Mouse (Mus musculus) CH12F3 (cell line): ENCODE results near the gene Gm3415.
"Not testable (repeated sequence)": the region's sequence is repeated elsewhere in the genome, so short reads cannot be mapped to it uniquely, and the experiment has no call there.

Experiments used
- in situ Hi-C: fragments of 300-500 bp; cut with MboI; formaldehyde crosslinking; loops from 2 replicates; pipeline ENCODE4 v1.14.3; 2020; ENCODE audit warnings: low sequenced_read_pairs

Gm3415 gene

DNA sequence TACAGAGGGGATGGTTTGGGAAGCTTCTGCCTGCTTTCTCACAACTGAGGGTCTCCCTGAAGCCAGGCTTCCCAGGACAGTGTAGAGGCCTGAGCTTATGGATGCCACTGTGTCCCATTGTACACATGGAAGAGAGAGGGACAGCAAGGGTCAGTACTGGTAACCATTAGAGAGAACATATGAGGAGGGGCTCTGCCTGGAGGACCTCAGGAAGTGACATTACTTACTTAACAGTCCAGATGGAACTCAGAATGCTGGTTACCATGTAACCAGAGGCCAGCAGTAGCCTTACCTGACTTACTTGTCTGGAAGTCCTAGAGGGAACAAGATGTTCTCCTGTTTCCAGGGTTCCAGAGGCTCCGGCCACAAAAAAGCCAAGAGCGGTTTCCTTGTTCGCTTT is at the start of gene Gm3415:
TSS of gene Gm3415 (plus strand) at position 301 of the 400 bp plus-strand sequence.
- in situ Hi-C loops, result not testable (repeated sequence)

DNA sequence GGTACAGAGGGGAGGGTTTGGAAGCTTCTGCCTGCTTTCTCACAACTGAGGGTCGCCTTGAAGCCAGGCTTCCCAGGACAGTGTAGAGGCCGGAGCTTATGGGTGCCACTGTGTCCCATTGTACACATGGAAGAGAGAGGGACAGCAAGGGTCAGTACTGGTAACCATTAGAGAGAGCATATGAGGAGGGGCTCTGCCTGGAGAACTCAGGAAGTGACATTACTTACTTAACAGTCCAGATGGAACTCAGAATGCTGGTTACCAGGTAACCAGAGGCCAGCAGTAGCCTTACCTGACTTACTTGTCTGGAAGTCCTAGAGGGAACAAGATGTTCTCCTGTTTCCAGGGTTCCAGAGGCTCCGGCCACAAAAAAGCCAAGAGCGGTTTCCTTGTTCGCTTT is 42.1 kb upstream of the Gm3415 start, which contains the start of gene Gm3402:
TSS of gene Gm3402 (plus strand) at position 301 of the 400 bp plus-strand sequence.
- in situ Hi-C loops, result not testable (repeated sequence)

DNA sequence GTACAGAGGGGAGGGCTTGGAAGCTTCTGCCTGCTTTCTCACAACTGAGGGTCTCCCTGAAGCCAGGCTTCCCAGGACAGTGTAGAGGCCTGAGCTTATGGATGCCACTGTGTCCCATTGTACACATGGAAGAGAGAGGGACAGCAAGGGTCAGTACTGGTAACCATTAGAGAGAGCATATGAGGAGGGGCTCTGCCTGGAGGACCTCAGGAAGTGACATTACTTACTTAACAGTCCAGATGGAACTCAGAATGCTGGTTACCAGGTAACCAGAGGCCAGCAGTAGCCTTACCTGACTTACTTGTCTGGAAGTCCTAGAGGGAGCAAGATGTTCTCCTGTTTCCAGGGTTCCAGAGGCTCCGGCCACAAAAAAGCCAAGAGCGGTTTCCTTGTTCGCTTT is 30.4 kb upstream of the Gm3415 start, which contains the start of gene Gm3404:
TSS of gene Gm3404 (plus strand) at position 301 of the 400 bp plus-strand sequence.
- in situ Hi-C loops, result not testable (repeated sequence)

DNA sequence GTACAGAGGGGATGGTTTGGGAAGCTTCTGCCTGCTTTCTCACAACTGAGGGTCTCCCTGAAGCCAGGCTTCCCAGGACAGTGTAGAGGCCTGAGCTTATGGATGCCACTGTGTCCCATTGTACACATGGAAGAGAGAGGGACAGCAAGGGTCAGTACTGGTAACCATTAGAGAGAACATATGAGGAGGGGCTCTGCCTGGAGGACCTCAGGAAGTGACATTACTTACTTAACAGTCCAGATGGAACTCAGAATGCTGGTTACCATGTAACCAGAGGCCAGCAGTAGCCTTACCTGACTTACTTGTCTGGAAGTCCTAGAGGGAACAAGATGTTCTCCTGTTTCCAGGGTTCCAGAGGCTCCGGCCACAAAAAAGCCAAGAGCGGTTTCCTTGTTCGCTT is 18.6 kb upstream of the Gm3415 start, which contains the start of gene Gm3409:
TSS of gene Gm3409 (plus strand) at position 301 of the 400 bp plus-strand sequence.
- in situ Hi-C loops, result not testable (repeated sequence)

DNA sequence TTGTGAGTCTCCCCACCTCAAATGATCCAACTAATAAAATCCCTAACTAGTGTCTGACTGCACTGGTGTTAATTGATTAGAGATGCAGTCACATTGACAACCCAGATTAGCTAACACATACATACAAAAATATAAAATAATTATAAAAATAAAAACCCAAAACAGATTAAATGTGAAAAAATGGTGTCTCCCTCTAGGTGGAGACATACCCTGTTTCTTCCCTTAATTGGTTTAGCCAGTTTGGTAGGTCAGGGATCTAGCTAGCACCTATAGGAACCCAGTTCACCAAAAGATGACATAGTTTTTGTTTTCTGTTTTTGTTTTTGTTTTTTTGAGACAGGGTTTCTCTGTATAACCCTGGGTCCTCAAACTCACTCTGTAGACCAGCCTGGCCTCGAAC is 8.3 kb downstream of the Gm3415 start:
- in situ Hi-C loops, result no loop called here

DNA sequence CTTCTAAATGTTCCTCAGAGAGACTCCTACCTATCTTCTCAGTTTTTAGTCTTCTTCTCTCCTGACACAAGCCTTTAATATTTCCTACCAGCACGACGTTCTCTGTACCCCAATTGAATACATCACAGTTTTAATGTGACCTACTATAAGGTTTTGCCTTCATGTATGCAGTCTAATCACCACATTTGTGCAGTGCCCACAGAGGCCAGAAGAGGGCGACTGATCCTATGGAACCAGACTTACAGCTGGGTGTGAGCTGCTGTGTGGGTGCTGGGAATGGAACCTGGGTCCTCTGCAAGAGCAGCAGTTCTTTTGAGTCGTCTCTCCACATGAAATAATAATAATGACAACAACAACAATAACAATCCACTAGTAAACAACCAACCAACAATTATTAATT is 11.1 kb downstream of the Gm3415 start:
- in situ Hi-C loops, result no loop called here

DNA sequence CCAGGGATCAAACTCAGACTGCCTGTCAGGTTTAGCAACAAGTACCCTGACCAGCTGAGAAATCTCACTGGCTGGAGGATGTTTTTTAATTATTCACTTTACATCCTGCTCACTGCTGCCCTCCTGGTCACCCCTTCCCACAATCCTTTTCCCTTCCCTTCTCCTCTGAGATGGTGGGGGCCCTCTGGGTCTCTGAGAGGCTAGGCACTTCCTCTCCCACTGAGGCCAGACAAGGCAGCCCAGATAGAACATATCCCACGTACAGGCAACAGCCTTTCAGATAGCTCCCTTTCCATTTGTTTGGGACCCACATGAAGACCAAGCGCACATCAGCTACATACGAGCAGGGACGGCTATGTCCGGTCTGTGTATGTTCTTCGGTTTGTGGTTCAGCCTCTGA is 14.2 kb downstream of the Gm3415 start:
- in situ Hi-C loops, result not testable (repeated sequence)

DNA sequence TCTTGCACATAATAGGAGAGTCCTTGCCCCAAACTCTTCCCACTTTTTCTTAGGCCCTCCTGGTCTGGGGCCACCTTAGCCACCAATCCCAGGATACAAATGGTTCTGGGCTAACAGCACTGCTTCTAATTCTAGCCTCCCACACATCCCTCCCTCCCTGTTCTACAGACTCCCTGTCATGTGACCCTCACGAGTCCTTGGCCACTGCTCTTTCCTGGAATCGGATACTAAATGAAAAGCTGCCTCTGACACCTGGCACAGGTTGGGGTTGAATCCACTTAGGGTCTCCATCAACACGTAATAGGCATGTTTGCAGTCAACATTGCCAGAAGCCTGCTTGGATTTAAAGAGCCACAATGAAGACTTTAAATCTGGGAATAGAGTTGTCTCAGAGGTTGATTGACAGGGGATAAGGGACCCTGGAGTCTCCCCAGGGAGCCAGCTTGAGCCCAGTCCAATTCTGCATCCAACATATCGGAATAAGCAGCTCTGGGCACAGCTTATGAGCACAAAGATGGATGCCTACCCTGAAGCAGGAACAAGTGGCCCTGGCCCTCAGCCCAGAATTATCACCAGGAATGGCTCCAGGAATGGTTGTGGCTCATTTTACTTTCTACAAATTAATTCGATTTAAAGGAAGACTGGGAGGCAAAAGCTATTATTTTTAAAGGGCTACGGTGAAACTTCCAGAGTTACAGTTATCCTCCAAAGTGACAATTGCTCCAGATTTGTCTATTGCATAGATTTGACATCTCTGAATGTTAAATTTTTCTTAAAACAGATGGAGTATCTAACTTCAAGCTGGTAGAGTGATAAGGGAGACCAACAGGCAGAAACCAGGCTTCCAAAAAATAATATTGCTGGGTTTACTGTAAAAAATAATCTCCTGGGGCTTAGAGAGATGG is 16.1 kb downstream of the Gm3415 start:
- in situ Hi-C loops, result not testable (repeated sequence)

DNA sequence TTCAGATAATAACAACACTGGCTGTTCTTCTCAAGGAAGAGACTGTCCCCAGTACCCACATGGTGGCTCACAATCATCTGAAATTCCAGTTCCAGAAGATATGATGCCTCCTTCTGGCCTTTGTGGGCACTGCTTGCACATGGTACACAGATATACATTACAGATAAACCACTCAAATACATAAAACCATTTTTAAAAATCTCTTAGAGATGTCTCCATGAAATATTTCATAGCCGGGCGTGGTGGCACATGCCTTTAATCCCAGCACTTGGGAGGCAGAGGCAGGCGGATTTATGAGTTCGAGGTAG is 16.8 kb downstream of the Gm3415 start:
- in situ Hi-C loops, result not testable (repeated sequence)

DNA sequence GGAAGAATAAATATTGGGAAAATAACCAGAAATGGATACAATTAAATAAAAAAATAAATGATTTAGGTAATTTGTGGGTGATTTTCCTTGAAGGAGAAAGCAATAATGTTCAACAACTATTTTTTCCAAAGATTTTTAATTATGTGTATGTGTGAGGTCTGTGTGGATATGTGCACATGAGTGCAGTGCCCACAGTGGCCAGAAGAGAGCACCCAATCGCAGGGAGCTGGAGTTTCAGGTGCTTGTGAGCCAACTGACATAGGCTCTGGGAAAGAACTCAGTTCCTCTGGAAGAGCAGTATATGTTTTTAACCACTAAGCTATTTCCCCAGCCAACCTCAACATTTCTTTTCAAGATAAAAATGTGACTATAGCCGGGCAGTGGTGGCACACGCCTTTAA is 20.7 kb downstream of the Gm3415 start:
- in situ Hi-C loops, result no loop called here

DNA sequence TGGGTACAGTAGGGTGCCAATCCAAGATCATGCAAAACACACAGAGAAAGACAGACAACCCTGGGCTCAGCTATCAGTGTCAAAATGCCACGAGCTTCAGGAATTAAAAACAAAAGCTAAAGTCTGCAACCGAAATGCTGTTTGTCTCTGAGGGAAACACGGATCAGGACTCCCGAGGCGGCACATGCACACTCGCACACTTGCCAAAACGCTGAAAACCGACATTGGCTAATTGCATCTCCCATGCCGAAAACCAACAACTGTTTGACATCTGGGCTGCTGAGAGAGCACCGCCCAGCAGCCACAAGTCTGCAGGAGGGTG is 28.2 kb downstream of the Gm3415 start:
- in situ Hi-C loops, result no loop called here

DNA sequence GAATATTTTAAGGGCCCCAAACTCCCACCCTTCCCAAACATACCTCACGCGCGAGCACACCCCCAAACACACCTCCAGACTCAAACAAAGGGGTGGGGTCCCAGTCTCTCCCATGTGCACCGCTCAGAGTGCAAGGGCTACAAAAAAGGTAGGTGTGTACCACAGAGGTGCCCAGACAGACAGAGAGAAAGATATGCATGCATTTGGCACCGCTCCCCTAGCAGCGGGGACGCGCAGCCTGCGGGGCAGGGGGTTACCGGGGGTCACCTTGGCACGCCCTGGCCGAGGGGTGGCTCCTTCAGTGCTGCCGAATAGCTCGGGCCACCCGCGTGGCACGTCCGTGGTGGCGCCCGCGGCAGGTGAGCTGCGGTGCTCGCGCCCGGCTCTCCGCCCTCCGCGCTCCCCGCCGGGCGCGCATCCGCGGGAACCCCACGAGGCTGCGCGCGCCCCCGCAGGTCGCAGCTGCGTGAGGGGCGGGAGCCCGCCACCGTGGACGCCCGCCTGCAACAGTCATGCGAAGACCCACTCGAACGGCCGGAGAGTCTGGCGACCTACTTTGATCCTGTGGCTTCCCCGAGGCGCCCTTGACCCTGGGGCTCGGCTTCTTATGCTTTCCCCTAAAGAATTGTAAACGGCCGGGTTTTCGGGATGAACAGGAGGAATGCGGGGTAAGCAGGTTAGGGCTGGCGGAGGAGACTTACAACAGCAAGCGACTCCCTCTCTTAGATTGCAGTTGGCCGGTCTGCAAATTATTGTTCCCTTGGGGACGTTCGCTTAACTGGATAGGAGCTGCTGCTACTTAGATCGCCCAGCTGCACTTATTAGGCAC is 28.8 kb downstream of the Gm3415 start, which contains the start of gene Gpr12:
TSS of gene Gpr12 (minus strand) at position 762 of the 829 bp plus-strand sequence.
- in situ Hi-C loops, result no loop called here

DNA sequence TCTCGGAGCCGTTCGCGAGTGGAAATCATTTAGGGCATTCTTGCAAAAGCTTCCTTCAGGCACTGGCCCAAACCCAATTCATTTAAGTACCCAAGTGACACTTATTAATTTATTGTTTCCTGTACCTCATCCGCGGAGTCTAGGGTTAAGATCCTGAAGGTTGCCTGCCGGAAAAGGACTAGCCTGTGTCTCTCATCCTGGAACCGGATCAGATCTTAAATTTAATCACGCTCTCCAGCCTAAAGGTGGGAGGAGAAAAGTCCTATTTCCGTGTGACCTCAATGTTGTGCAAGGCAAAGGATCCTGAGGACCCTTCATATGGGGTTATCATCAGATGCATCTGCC is 29.3 kb downstream of the Gm3415 start:
- in situ Hi-C loops, result no loop called here

DNA sequence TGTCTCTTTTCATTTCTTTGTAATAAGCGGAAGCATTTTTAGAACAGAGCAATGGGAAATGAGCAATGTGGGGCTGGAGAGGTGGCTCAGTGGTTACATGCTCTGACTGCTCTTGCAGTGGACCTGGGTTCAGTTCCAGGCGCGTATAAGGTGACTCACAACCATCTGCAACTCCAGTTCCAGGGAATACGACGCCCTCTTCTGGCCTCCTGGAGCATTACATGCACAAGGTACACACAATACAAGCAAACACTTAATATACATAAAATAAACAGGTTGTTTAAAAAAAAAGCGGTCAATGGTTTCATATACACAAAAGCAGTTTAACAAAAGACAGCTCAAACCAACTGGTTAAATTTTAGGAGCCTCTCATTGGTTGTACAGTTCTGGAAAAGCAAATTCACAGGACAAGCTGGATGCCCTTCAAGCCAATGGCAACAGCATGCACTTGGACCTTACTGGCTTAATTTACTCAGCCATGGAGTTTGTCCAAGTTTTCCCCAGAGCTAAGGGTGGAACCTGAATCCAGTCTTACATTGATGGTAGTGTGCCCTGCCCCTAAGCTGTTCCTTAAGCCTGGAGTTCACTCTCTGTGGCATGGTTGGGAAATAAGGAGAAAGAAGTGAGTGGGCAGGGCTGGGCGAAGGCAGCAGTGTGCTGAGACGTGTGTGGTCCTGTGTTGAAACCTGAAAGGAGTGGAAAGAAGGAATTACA is 30.6 kb downstream of the Gm3415 start:
- in situ Hi-C loops, result no loop called here

DNA sequence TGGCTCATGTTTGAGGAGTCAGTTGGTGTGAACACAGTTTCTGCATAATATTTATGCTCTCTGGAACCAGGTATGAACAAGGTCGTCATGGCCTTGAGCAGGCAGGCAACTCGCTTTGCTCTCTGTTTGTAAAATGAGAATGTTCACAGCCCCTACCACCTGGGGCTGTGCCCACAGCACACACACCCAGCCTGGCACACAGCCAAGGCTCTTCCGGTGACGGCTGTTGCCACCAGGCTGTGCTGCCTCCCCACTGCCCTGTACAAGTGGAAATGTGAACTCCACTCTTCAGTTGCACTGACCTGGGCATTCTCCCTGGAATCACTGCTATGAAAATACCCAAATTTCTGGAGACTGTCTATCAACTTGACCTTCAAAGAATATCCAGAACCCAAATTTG is 35.1 kb downstream of the Gm3415 start:
- in situ Hi-C loops, result no loop called here

DNA sequence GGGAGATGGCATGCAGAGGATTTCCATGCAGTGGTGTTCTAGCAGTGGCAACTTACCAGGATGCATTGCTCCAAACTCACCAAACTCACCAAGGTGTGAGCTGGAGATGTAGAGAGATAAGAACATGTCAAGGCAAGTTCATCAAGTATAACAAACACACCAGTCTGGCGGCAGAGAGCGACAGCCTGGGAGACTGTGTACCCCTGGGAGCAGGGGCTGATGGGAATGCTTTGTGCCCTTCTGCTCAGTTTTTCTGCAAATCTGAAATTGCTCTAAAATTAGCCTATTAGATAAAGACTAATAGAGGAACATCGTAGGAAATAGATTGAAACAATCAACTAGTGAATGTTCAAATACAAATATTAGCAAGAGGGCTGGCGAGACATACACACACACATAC is 35.7 kb downstream of the Gm3415 start:
- in situ Hi-C loops, result no loop called here

DNA sequence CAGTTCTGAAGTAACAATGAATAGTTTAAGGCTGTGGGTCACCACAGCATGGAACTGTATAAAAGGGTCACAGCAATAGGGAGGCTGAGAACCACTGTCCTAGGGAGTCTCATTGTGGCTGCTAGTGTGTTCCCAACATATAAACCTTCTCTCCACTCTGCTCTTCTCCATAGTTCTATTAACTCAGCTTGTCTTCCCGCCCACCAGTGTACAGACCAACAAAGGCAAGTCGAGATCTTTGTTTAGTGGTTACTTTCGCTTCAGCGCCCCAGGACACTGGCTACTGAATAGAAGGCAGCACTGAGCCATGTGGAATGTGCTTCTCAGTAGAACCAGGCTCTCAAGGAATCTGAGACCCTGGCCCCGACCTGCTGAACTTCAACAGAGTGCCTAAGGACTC is 36.6 kb downstream of the Gm3415 start:
- in situ Hi-C loops, result no loop called here

DNA sequence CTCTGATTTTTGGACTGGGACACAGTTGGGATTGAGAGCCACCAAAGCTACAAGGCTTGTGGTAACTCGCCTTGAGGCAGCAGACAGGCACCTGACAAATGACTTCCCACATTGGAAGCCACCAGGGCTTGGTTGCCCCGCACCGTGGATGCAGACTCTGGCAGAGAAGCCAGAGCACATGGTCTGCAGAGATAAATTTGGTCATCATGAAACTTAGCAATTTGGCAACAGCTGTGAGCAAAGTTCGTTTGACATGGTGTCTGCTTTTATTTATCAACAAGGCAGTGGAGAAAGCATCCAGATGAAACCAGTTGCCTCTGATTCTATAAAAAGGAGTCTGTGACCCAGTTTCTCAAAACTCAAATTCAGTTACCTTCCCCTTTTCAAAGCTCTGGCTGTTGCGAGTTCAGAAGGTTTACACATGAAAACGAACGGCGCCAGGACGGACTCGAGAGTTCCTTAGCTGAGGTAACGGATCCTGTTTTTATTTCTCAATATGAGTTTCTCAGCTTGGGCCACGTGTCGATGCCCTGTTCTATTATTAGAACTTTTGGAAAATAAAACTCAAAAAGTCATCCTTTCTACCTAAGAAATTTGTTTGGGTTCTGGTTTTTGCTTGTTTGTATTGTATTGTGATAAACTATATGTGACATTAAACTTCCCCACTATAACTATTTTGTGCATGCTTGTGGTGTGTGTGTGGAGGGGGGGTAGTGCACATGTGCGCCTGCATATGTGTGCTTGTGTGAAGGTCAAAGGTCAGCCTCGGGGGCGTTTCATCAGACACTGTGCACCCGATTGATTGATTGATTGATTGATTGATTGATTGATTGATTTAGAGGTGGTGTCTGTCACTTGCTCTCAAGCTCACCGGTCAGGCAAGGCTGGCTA is 40.9 kb downstream of the Gm3415 start:
- in situ Hi-C loops, result no loop called here

DNA sequence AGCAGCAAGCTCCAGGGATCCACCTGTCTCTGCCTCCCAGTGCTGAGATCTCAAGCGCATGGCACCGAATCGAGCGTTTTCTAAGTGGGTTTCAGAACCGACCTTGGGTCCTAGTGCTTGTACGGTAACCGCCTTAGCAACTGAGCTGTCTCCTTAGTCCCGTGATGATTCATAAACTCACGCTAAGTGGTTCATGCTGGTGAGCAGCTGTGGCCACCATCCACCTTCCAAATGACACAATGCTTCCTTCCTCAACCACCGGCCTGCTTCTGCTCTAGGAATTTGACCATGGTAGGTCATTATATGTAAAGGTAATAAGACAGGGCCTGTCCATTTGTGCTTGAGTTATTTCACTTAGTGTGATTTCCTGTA is 41.6 kb downstream of the Gm3415 start:
- in situ Hi-C loops, result no loop called here
